Mouse (Mus musculus) megakaryocyte-erythroid progenitor cell, adult 5-6 weeks (primary cell): ENCODE measurements around the gene Esrrg. TPM values are rescaled to one million over a fixed set of nuclear protein-coding genes. Genes with fewer than 3 reads are reported as not detected.

Experiments
- ATAC-seq: replicated peaks from 2 replicates; pipeline ENCODE4 v1.8.0; 2016; ENCODE audit warnings: mild to moderate bottlenecking, inconsistent platforms; ENCODE audit not compliant: severe bottlenecking, poor library complexity, low FRiP score, low TSS enrichment
- total RNA-seq, 2 experiments: library from RNA; stranded (forward) in 1 of 2; stranded (reverse) in 1 of 2; fragments of 200-1000, 215-1000 nt in 1 of 2; fragments of >200 nt in 1 of 2; fragmentation: Nextera tagmentation in 1 of 2; gene quantifications; 2 replicates each; pipeline ENCODE4 v1.2.3; 2014 to 2017

Esrrg gene
- total RNA-seq, 2 experiments from 2014 or later = not detected

GRCm38 (mm10) chr1:187888142-187888541 lies 279.6 kb downstream of the Esrrg start:
- ATAC-seq = no peak

GRCm38 (mm10) chr1:187889096-187889495 lies 280.5 kb downstream of the Esrrg start:
- ATAC-seq = no peak

- no peak for ATAC-seq
Measured at GRCm38 (mm10) chr1:187891262-187891661, 282.7 kb downstream of the Esrrg start.

- ATAC-seq = no peak
Measured at GRCm38 (mm10) chr1:187895459-187895858, 286.9 kb downstream of the Esrrg start.

GRCm38 (mm10) chr1:187896291-187896690 lies 287.7 kb downstream of the Esrrg start:
- ATAC-seq = no peak

GRCm38 (mm10) chr1:187896910-187897309 lies 288.3 kb downstream of the Esrrg start:
- ATAC-seq = no peak

GRCm38 (mm10) chr1:187899541-187899940 lies 290.9 kb downstream of the Esrrg start:
- ATAC-seq = no peak

GRCm38 (mm10) chr1:187900756-187901155 lies 292.2 kb downstream of the Esrrg start:
- ATAC-seq = no peak

- no peak for ATAC-seq
Measured at GRCm38 (mm10) chr1:187902176-187902575, 293.6 kb downstream of the Esrrg start.

- no peak for ATAC-seq
Measured at GRCm38 (mm10) chr1:187904731-187905130, 296.1 kb downstream of the Esrrg start.

- ATAC-seq = no peak
Measured at GRCm38 (mm10) chr1:187907407-187907806, 298.8 kb downstream of the Esrrg start.

GRCm38 (mm10) chr1:187907871-187908270 lies 299.3 kb downstream of the Esrrg start:
- no peak for ATAC-seq

GRCm38 (mm10) chr1:187910718-187911117 lies 302.1 kb downstream of the Esrrg start:
- ATAC-seq = no peak

- ATAC-seq = no peak
Measured at GRCm38 (mm10) chr1:187911201-187911600, 302.6 kb downstream of the Esrrg start.

- ATAC-seq = no peak
Measured at GRCm38 (mm10) chr1:187918303-187918702, 309.7 kb downstream of the Esrrg start.

GRCm38 (mm10) chr1:187918939-187919338 lies 310.3 kb downstream of the Esrrg start:
- ATAC-seq = no peak

- ATAC-seq = no peak
Measured at GRCm38 (mm10) chr1:187920156-187920777, 311.7 kb downstream of the Esrrg start.

- ATAC-seq = no peak
Measured at GRCm38 (mm10) chr1:187931146-187931545, 322.6 kb downstream of the Esrrg start.

GRCm38 (mm10) chr1:187938652-187939051 lies 330.1 kb downstream of the Esrrg start:
- ATAC-seq = no peak

- ATAC-seq = no peak
Measured at GRCm38 (mm10) chr1:187939078-187939477, 330.5 kb downstream of the Esrrg start.

- no peak for ATAC-seq
Measured at GRCm38 (mm10) chr1:187951506-187951905, 342.9 kb downstream of the Esrrg start.

GRCm38 (mm10) chr1:187956702-187957101 lies 348.1 kb downstream of the Esrrg start:
- ATAC-seq = no peak
